Mouse (Mus musculus): ENCODE results near the gene Tmem200c.

- TF ChIP-seq EP300 (IDR thresholded peaks at IDR 0.05) = no peak
- TF ChIP-seq CTCF (IDR thresholded peaks at IDR 0.05) = no peak
These were observed 15.4 kb downstream of the Tmem200c start for GRCm38 (mm10) chr17:68841892-68842252.

All from lung, postnatal 0 days (tissue).